Comparison of ENCODE assay signal across 8 mouse cellular contexts in the genomic region with DNA sequence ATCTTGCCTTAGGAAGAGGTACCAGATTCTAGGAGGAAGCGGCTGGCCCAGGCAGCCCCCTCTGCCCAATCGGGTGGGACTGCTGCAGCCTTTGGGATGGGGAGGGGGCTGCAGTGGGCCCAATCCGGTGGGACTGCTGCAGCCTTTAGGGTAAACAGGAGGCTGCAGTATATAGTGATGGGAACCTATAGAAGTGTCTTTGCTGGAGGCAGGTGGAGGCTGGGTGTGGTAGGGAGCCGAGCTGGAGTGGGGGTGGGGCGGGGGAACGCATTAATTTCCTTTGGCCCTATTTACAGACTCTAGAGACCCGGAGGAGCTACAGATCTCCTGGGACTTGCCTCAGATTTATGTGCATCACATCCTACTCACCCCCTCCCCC. TPM values are rescaled to one million over a fixed set of nuclear protein-coding genes. Genes with fewer than 3 reads are reported as not detected.
DNase-seq lines count a peak whose midpoint lies in the region; ATAC-seq and TF ChIP-seq lines count a peak whose summit lies in the region.

TSS of gene Pnma3 (plus strand) at position 373 of the 379 bp plus-strand sequence.

- H3K36me3 ChIP-seq in forebrain, embryonic 10.5 days (replicated peaks), result no peaks in the 10 kb centered on the region
- no peaks in the 10 kb centered on the region for H3K36me3 ChIP-seq in intestine, postnatal 0 days (ENCODE audit: control insufficient read depth, insufficient read depth)
- no peaks in the 10 kb centered on the region for H3K36me3 ChIP-seq in neural tube, embryonic 12.5 days

- H3K9ac ChIP-seq in intestine, postnatal 0 days (ENCODE audit: low read depth, low read length), result no peak within 1 kb of the TSS
- 0 out of 2 replicates have a peak within 1 kb of the TSS, but pooled peaks have one; percentile 17 for H3K9ac ChIP-seq in neural tube, embryonic 12.5 days

- WGBS in forebrain, embryonic 10.5 days, result 40% methylated on average over 7 of the region's 7 CpGs
- WGBS in intestine, postnatal 0 days, result 33% methylated on average over 7 of the region's 7 CpGs
- 21% methylated on average over 7 of the region's 7 CpGs for WGBS in neural tube, embryonic 12.5 days

- peaks cover 33% of the 10 kb centered on the region for H3K27me3 ChIP-seq in forebrain, embryonic 10.5 days (ENCODE audit: poor library complexity, severe bottlenecking)
- no peaks in the 10 kb centered on the region for H3K27me3 ChIP-seq in intestine, postnatal 0 days (replicated peaks; ENCODE audit: control insufficient read depth, insufficient read depth, low read length)
- no peaks in the 10 kb centered on the region for H3K27me3 ChIP-seq in neural tube, embryonic 12.5 days (replicated peaks)

- no peak for TF ChIP-seq CTCF in intestine, postnatal 0 days (IDR thresholded peaks at IDR 0.05; ENCODE audit: low read depth)

- H3K4me1 ChIP-seq in forebrain, embryonic 10.5 days, result peaks cover 12% of the 10 kb centered on the region
- no peaks in the 10 kb centered on the region for H3K4me1 ChIP-seq in intestine, postnatal 0 days (replicated peaks; ENCODE audit: control insufficient read depth, insufficient read depth, low read length)
- no peaks in the 10 kb centered on the region for H3K4me1 ChIP-seq in neural tube, embryonic 12.5 days

- peak within 1 kb of the TSS; percentile 44 for H3K4me3 ChIP-seq in forebrain, embryonic 10.5 days
- no peak within 1 kb of the TSS for H3K4me3 ChIP-seq in intestine, postnatal 0 days (ENCODE audit: low read depth, low read length)
- H3K4me3 ChIP-seq in neural tube, embryonic 12.5 days, result peak within 1 kb of the TSS; percentile 29

- DNase-seq in left cerebral cortex, adult 18-20 months (ENCODE audit: low spot score in 2 of 2), result peak in 1 of 2 experiments; percentile 3
- no peak for DNase-seq in left cerebral cortex, adult 11 months (ENCODE audit: low spot score)
- no peak for DNase-seq in forebrain, embryonic 10.5 days (ENCODE audit: extremely low spot score, low spot score)
- no peak for DNase-seq in ovary, adult 18-20 months (ENCODE audit: low spot score)
- no peak for DNase-seq in kidney, adult 8-10 months
- no peak for DNase-seq in adrenal gland, postnatal 36 days

- peak within 1 kb of the TSS; percentile 27; the same call in 1 of the 2 replicates for H3K4me2 ChIP-seq in intestine, postnatal 0 days (replicated peaks; ENCODE audit: low read depth)
- peak within 1 kb of the TSS; percentile 58 for H3K4me2 ChIP-seq in neural tube, embryonic 12.5 days (replicated peaks)

- no peak for ATAC-seq in intestine, postnatal 0 days
- peak; percentile 75 for ATAC-seq in neural tube, embryonic 12.5 days (ENCODE audit: low FRiP score, low read depth)

- peak within 1 kb of the TSS; percentile 70 for H3K27ac ChIP-seq in forebrain, embryonic 10.5 days
- no peak within 1 kb of the TSS for H3K27ac ChIP-seq in intestine, postnatal 0 days (ENCODE audit: low read depth, low read length)
- no peak within 1 kb of the TSS for H3K27ac ChIP-seq in neural tube, embryonic 12.5 days

- no peaks in the 10 kb centered on the region for H3K9me3 ChIP-seq in forebrain, embryonic 10.5 days
- H3K9me3 ChIP-seq in intestine, postnatal 0 days (ENCODE audit: control insufficient read depth), result no peaks in the 10 kb centered on the region
- H3K9me3 ChIP-seq in neural tube, embryonic 12.5 days, result no peaks in the 10 kb centered on the region

RNA-seq across cellular contexts. Expression of gene Pnma3, which starts in this region (rescaled TPM):
- 10 to 100 TPM; 15.5 to 15.9 TPM for total RNA-seq in left cerebral cortex, adult 18-20 months (2021)
- 0.21 and 0.29 TPM in 2 replicates for polyA plus RNA-seq in forebrain, embryonic 10.5 days (2016; fragmentation: Nextera tagmentation; extraction: Ambion mirVana)
- 0.04 TPM in 1 of 2 replicates, not detected in the other for polyA plus RNA-seq in intestine, postnatal 0 days (2015; fragmentation: Nextera tagmentation; extraction: Ambion mirVana)
- 0.99 and 1.1 TPM in 2 replicates for polyA plus RNA-seq in neural tube, embryonic 12.5 days (2016; fragmentation: Nextera tagmentation; extraction: Ambion mirVana)
- total RNA-seq in adrenal gland, postnatal 36 days (2021), result under 1 TPM; 0.10 to 0.13 TPM

Comparison
In these comparisons a context has a peak if more than half of its experiments do, and no peak if none do; other contexts are left out.
1. RNA of gene Pnma3 (total RNA-seq): 15.5 to 15.9 TPM in left cerebral cortex, adult 18-20 months; 0.10 to 0.13 TPM in adrenal gland, postnatal 36 days; every median in the first group is over 10 times any median in the second.